Mouse (Mus musculus) embryonic facial prominence, embryonic 12.5 days (tissue): ENCODE data around the gene Akap8. TPM values are rescaled to one million over a fixed set of nuclear protein-coding genes. Genes with fewer than 3 reads are reported as not detected.

Experiments
- ATAC-seq: fragments of 200-750 bp; cut with Nextera tagmentation; 2 replicates; pipeline ENCODE4 v1.8.0; 2017; ENCODE audit not compliant: insufficient number of reproducible peaks, insufficient read depth, low FRiP score, low TSS enrichment
- H3K27ac ChIP-seq: fragments of 300-500 bp; sonication (generic); 2 replicates; pipeline ENCODE4 v1.5.1; 2016; ENCODE audit warnings: mild to moderate bottlenecking
- H3K27me3 ChIP-seq: fragments of 300-500 bp; sonication (generic); 2 replicates; pipeline ENCODE4 v1.6.1; 2016; ENCODE audit warnings: mild to moderate bottlenecking, moderate library complexity
- H3K36me3 ChIP-seq: fragments of 300-500 bp; sonication (generic); 2 replicates; pipeline ENCODE4 v1.6.1; 2016; ENCODE audit warnings: mild to moderate bottlenecking
- H3K4me1 ChIP-seq: fragments of 300-500 bp; sonication (generic); 2 replicates; pipeline ENCODE4 v1.6.1; 2016
- H3K4me2 ChIP-seq: fragments of 300-500 bp; sonication (generic); replicated peaks from 2 replicates; pipeline ENCODE4 v1.6.1; 2016; ENCODE audit warnings: mild to moderate bottlenecking, moderate library complexity
- H3K4me3 ChIP-seq: fragments of 300-500 bp; sonication (generic); 2 replicates; pipeline ENCODE4 v1.5.1; 2016; ENCODE audit warnings: mild to moderate bottlenecking
- H3K9ac ChIP-seq: fragments of 300-500 bp; sonication (generic); 2 replicates; pipeline ENCODE4 v1.6.1; 2016; ENCODE audit warnings: mild to moderate bottlenecking, moderate library complexity
- H3K9me3 ChIP-seq: fragments of 300-500 bp; sonication (generic); 2 replicates; pipeline ENCODE4 v1.6.1; 2016; ENCODE audit warnings: mild to moderate bottlenecking, moderate library complexity
- WGBS: fragments of 180-500 bp; shearing (Covaris S2); methylation state at CpG from one replicate; pipeline ENCODE4 v1.1.7; 2016; 5-methylcytosine and 5-hydroxymethylcytosine counted together
- polyA plus RNA-seq: library from polyadenylated mRNA; unstranded; fragments of >200 nt; fragmentation: Nextera tagmentation; extraction: Ambion mirVana; gene quantifications from 2 replicates; pipeline ENCODE4 v1.2.1, GENCODE M21; 2016

Akap8 gene
- polyA plus RNA-seq, 1 experiment from 2014 or later, result 145 TPM

DNA sequence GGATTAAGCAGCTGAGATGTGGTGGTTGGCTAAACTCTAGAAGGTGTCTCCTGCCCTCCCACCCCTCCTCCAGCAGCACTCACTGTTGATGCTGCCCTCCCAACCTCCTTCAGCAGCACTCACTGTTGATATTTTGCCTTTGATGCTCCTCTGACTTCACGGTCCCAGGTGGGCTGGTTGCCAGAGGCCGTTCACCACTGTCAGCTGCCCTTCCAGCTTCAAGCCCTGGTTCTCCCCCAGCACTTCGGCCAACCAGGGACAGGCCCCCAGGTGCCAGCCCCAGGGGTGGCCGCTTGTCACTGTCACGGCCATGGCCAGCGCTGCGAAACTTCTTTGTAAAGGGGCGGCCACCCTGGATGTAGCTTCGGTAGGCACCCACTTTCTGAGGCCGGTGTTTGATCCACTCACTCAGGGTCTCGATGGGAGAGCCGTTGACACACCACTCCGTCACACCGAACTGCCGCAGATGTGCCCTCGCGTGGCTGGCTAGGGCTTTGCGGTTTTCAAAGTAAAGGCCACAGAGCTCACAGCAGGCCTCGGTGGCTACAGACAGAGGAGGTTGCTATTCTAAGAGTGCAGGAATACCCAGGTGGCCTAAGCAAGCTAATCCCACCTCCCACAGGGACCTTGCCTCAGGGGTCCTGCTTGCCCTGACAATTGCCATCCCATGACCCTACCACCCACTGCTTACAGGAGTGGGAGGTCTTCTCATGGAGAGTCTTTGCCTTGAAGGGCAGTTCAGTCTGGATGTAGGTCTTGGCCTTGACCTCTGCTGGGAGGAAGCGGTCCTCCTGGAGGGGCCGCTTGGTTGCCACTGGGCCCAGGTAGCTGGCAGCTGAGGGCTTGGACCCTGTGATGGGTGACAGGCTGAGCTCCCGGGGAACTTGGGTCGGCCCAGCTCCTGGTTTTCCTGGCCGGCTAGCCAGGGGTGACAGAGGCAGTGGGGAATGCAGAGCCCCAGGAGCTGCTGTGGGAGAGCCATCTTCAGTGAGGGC lies 36.0 kb upstream of the Akap8 start:
- Histone ChIP-seq H3K27me3 (no peaks in the 10 kb centered on the region), H3K4me1 (no peaks in the 10 kb centered on the region), H3K4me3 (no peak overlapping the region), H3K9ac (no peak overlapping the region), H3K36me3 (peaks cover 89% of the 10 kb centered on the region), H3K4me2 (no peak overlapping the region), H3K27ac (no peak overlapping the region), H3K9me3 (no peaks in the 10 kb centered on the region)
- 85% methylated on average over 24 of the region's 24 CpGs for WGBS
- no peak for ATAC-seq

DNA sequence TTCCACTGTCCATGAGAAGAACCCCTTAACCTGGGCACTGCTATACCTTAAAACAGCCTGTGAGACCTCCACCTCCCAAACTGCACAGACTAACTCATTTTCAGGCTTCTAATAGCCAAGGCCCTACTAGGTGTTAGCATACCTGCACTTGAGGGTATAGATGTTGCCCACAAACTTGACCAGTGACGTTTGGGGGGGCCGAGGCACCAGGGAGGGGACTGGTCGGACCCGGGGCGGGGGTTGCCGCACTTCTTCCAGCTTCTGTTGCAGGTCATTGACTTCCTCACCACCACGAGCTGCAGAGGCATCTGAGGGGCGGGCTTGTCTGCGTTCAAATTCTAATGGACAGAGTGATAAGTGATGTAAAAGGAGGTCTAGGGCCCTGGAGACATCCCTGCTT lies 35.2 kb upstream of the Akap8 start:
- Histone ChIP-seq H3K4me3 (no peak overlapping the region), H3K27me3 (no peaks in the 10 kb centered on the region), H3K9ac (no peak overlapping the region), H3K36me3 (peaks cover 82% of the 10 kb centered on the region), H3K4me2 (no peak overlapping the region), H3K4me1 (no peaks in the 10 kb centered on the region), H3K27ac (no peak overlapping the region), H3K9me3 (no peaks in the 10 kb centered on the region)
- 84% methylated on average over 9 of the region's 9 CpGs for WGBS
- no peak for ATAC-seq

DNA sequence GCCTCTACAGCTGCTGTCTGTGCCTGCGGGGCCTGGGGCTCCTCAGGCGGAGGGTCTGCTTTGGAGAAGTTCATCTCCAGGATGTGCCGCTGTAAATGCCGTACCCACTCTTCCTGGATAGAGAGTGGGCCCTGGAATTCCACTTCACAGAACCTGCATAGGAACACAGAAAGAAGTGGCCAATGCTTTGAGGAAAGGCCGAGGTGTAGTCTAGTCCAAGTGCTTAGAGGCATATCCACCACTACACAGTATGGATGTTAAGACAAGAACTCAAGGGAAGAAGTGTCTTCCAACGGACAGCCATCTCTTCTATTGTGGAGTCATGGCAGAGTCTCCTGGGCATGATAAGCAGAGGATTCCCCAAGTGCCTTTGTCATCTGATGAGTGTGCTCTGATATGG lies 34.0 kb upstream of the Akap8 start:
- no peak overlapping the region for H3K4me2 ChIP-seq
- peaks cover 69% of the 10 kb centered on the region for H3K36me3 ChIP-seq
- no peaks in the 10 kb centered on the region for H3K27me3 ChIP-seq
- H3K4me3 ChIP-seq, result no peak overlapping the region
- 88% methylated on average over 6 of the region's 6 CpGs for WGBS
- ATAC-seq, result no peak
- no peak overlapping the region for H3K27ac ChIP-seq
- H3K9ac ChIP-seq, result no peak overlapping the region
- H3K4me1 ChIP-seq, result no peaks in the 10 kb centered on the region
- no peaks in the 10 kb centered on the region for H3K9me3 ChIP-seq

DNA sequence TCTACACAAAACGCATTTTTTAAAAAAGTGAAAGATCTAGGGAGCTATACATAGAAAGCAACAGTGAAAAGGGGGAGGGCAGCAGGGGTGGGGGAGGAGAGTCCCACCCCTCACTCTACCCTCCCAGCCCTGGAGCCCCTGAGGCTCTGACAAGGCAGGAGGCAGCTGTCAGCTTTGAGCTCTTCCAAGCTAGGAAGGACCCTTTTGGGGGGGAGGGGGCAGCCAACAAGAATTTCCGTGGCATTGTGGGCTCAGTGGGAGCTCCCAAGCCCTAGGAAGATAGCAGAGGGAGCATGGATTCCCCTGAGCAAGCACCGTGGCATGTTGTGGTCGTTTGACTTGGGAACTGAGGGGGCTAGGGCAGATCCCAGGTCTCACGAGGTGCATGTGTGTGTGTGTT lies 33.2 kb upstream of the Akap8 start:
- ATAC-seq, result no peak
- H3K9me3 ChIP-seq, result no peaks in the 10 kb centered on the region
- H3K4me2 ChIP-seq, result no peak overlapping the region
- H3K4me3 ChIP-seq, result no peak overlapping the region
- H3K27me3 ChIP-seq, result no peaks in the 10 kb centered on the region
- H3K9ac ChIP-seq, result no peak overlapping the region
- H3K27ac ChIP-seq, result no peak overlapping the region
- 59% methylated on average over 5 of the region's 5 CpGs for WGBS
- peaks cover 61% of the 10 kb centered on the region for H3K36me3 ChIP-seq
- peaks cover 3% of the 10 kb centered on the region for H3K4me1 ChIP-seq

DNA sequence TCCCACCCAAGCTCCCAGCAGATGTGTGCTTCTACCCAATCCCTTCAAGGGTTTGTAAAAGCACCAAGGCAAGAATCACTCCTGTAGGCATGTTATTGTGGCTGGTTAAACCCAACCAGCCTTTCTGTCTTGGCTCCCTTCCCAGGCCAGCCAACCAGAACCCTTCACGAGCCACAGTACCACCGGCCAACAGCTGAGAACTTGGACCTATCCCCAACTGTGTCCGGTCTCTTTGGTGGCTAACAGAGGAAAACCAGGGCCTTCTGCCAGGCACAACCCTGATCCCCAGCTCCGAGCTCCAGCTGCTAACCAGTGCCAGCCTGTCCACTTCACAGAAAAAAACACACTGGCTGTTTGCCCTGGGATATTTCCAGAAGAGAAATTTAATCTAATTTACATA lies 32.7 kb upstream of the Akap8 start:
- H3K4me3 ChIP-seq, result no peak overlapping the region
- no peak overlapping the region for H3K27ac ChIP-seq
- 79% methylated on average over 4 of the region's 4 CpGs for WGBS
- H3K9me3 ChIP-seq, result no peaks in the 10 kb centered on the region
- no peak for ATAC-seq
- H3K4me1 ChIP-seq, result peaks cover 8% of the 10 kb centered on the region
- H3K9ac ChIP-seq, result no peak overlapping the region
- peaks cover 56% of the 10 kb centered on the region for H3K36me3 ChIP-seq
- no peak overlapping the region for H3K4me2 ChIP-seq
- H3K27me3 ChIP-seq, result no peaks in the 10 kb centered on the region

DNA sequence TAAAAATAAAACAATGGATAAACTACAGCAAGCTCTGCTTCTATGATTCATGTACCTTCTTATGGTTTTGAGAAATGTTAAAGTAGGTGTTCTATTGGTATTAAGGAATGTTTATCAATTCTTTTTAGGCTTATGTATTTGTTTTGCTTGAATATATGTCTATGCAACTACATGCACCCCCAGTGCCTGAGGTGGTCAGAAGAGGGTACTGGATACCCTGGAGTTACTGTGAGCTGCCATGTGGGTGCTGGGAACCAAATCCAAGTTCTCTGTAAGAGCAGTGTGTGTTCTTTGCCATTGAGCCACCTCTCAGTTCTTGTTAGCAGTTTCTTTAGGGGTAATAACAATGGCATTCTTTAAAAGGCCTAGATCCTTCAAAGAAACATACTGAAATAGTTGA lies 30.7 kb upstream of the Akap8 start:
- ATAC-seq, result no peak
- H3K9me3 ChIP-seq, result no peaks in the 10 kb centered on the region
- peaks cover 36% of the 10 kb centered on the region for H3K36me3 ChIP-seq
- no peak overlapping the region for H3K9ac ChIP-seq
- no peak overlapping the region for H3K4me3 ChIP-seq
- H3K27ac ChIP-seq, result no peak overlapping the region
- no peaks in the 10 kb centered on the region for H3K27me3 ChIP-seq
- H3K4me1 ChIP-seq, result peaks cover 11% of the 10 kb centered on the region
- H3K4me2 ChIP-seq, result no peak overlapping the region

DNA sequence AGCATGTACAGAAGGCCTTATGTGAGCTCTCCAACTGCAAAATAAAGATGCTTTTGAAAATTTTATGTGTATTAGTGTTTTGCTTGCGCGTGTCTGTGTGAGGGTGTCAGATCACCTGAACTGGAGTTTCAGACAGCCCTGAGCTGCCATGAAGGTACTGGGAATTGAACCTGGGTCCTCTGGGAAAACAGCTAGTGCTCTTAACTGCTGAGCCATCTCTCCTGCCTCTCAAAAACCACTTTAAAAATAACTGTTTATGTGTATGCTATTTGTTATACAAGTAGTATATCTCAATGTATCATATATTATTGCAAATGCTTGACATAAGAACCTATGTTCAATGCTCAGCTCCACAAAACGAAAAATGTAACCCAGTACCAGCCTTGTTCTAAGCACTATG lies 30.2 kb upstream of the Akap8 start:
- ATAC-seq, result no peak
- H3K9me3 ChIP-seq, result no peaks in the 10 kb centered on the region
- no peak overlapping the region for H3K9ac ChIP-seq
- H3K4me3 ChIP-seq, result 0 out of 2 replicates have a peak overlapping the region, but pooled peaks have one; percentile 87
- peak overlapping the region; percentile 71 for H3K4me2 ChIP-seq
- no peaks in the 10 kb centered on the region for H3K27me3 ChIP-seq
- no peak overlapping the region for H3K27ac ChIP-seq
- peaks cover 31% of the 10 kb centered on the region for H3K36me3 ChIP-seq
- 74% methylated on average over 3 of the region's 3 CpGs for WGBS
- peaks cover 11% of the 10 kb centered on the region for H3K4me1 ChIP-seq

DNA sequence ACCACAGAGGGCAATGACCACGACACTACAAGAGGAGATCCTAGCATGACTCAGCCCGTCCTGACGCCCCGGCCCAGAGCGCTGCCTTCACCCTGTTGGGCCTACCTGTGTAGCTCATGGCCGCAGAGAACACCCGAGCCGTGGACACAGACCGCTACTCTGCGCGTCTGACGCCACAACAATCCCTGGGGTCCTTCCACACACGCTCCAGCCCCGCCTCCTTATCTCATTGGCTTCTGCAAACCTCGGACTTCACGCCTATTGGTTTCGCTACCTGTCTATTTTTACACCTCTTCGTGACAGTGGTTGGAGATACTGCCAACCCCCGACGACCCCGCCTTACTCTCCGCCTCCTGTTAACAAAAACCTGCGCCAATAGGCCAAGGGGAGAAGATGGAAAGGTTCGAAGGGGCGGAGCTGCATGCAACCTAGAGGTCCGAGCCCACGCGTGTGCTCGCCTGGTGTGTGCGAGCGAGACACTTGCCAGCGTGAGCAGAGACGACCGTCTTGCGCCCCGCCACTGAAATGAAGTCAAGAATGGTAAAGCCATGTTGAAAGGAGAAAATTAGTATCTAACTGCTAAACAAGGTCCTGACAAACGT lies 29.4 kb upstream of the Akap8 start, which contains the start of gene Akap8l:
TSS of gene Akap8l (minus strand) at position 226 of the 602 bp plus-strand sequence.
- ATAC-seq, result peak; percentile 94
- peak within 1 kb of the TSS; percentile 66 for H3K27ac ChIP-seq
- H3K9ac ChIP-seq, result peak within 1 kb of the TSS; percentile 72
- WGBS, result under 1% methylated on average over 37 of the region's 37 CpGs
- no peaks in the 10 kb centered on the region for H3K9me3 ChIP-seq
- H3K4me3 ChIP-seq, result peak within 1 kb of the TSS; percentile 87
- peaks cover 24% of the 10 kb centered on the region for H3K36me3 ChIP-seq
- peak within 1 kb of the TSS; percentile 71 for H3K4me2 ChIP-seq
- peaks cover 11% of the 10 kb centered on the region for H3K4me1 ChIP-seq
- H3K27me3 ChIP-seq, result no peaks in the 10 kb centered on the region

DNA sequence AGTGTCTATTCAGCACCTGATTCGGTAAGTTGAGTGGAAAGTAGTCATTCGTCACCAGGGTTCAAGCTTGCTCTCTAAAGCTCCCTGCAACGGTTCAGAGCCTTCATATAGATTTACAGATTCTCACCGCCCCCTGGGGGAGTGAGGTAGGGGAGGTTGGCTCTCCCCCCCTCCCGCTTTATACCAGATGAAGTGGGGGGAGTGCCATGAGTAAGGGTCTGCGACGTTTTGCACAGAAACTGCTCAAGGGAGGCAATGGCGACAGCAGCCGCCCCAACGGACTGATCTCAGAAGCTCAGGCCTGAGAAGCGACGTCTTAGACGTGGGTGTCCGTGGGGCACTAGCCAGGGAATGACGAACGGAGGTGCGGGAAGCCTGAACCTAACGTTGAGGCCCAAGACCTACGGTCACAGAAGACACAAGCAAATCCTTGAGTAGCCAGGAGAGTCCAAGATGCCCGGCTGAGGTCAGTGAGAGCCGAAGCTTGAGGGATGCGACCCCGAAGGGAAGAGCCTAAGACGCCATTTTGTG lies 28.9 kb upstream of the Akap8 start:
- peak overlapping the region; percentile 66 for H3K27ac ChIP-seq
- H3K27me3 ChIP-seq, result no peaks in the 10 kb centered on the region
- ATAC-seq, result no peak

DNA sequence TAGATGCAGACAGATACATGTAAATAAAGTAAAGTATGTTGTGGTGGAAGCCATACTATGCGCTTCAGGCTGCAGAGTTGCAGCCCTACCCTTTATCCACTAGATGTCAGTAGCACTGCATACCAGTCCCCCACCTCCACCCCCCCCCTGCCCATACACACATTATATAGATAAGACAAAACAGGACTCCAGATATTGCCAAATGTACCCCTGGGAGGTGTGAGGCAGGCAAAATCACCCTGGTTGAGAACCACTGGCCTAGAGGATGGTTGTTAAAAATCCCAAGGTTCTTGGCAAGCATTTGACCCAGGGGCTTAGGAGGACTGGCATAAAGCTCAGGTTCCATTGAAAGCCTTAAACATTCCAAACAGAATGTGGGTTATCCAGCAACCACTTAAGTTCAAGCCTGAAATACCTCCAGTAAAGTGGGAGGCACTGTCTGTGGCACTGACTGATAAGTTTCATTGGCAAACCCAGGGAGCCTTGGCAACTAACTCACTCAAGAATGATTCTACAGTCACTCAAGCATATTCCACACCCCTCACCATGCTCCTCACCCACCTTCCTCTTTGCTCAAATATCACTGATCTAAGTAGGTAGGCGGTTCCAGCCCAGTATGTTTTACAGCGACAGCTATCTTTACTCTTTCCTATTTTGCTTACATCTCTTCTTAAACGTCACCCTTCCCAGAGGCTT lies 28.1 kb upstream of the Akap8 start:
- Histone ChIP-seq H3K4me3 (peak overlapping the region; percentile 87), H3K27ac (no peak overlapping the region), H3K36me3 (peaks cover 11% of the 10 kb centered on the region), H3K4me1 (peaks cover 11% of the 10 kb centered on the region), H3K9me3 (no peaks in the 10 kb centered on the region), H3K4me2 (peak overlapping the region; percentile 71), H3K9ac (peak overlapping the region; percentile 72), H3K27me3 (no peaks in the 10 kb centered on the region)
- 13% methylated on average over 4 of the region's 4 CpGs for WGBS
- ATAC-seq, result no peak

More for the DNA sequence above, 28.9 kb upstream of the Akap8 start:
- Histone ChIP-seq H3K36me3 (peaks cover 18% of the 10 kb centered on the region), H3K9ac (peak overlapping the region; percentile 72), H3K4me3 (peak overlapping the region; percentile 87), H3K9me3 (no peaks in the 10 kb centered on the region), H3K4me1 (peaks cover 11% of the 10 kb centered on the region), H3K4me2 (peak overlapping the region; percentile 71)
- under 1% methylated on average over 24 of the region's 24 CpGs for WGBS

DNA sequence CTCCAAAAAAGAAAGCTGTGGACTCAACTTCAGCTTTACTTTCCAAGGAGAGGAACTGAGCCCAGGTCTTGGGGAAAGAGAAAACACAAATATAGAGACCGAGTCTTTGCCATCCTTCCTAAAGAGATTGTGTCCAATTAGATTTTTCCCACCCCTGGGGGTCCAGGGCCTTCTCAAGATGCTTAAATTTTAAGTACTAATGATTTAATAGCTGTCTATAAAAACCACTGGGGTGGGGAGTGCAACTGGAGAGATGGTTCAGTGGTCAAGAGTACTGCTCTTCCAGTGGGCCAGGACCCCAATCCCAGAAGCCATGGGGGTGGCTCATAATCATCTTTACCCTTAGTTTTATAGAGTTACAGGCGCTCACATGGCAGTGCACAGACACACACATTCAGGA lies 27.4 kb upstream of the Akap8 start:
- 89% methylated on average over 2 of the region's 2 CpGs for WGBS
- H3K36me3 ChIP-seq, result peaks cover 12% of the 10 kb centered on the region
- no peak overlapping the region for H3K4me2 ChIP-seq
- H3K4me1 ChIP-seq, result peaks cover 11% of the 10 kb centered on the region
- no peak overlapping the region for H3K4me3 ChIP-seq
- H3K27me3 ChIP-seq, result no peaks in the 10 kb centered on the region
- no peak for ATAC-seq
- H3K9me3 ChIP-seq, result no peaks in the 10 kb centered on the region
- no peak overlapping the region for H3K27ac ChIP-seq
- 0 out of 2 replicates have a peak overlapping the region, but pooled peaks have one; percentile 5 for H3K9ac ChIP-seq
